Comparison of ENCODE assay signal across 17 mouse cellular contexts in genomic region chr11:67828360-67829059, GRCm38 (mm10). TPM values are rescaled to one million over a fixed set of nuclear protein-coding genes. Genes with fewer than 3 reads are reported as not detected.
DNase-seq lines count a peak whose midpoint lies in the region; ATAC-seq and TF ChIP-seq lines count a peak whose summit lies in the region.
"Had no signal": no experiment of that assay in that cellular context is flagged by ENCODE, and none has a peak within 500 bp of the region (broad histone marks: within the 10 kb centered on the region; RNA-seq: fewer than 3 reads in every experiment).

No protein-coding gene starts in this region.

- H3K4me3 ChIP-seq in forebrain, postnatal 0 days (ENCODE audit: low read depth, low read length), result no peak overlapping the region
- no peak overlapping the region for H3K4me3 ChIP-seq in forebrain, embryonic 11.5 days (ENCODE audit: low read depth, low read length)
- H3K4me3 ChIP-seq: forebrain, embryonic 10.5 days; midbrain, embryonic 13.5 days; neural tube, embryonic 12.5 days had no signal

- H3K27ac ChIP-seq in forebrain, postnatal 0 days (ENCODE audit: low read depth, low read length), result no peak overlapping the region
- H3K27ac ChIP-seq in forebrain, embryonic 11.5 days (ENCODE audit: low read depth, low read length), result no peak overlapping the region
- H3K27ac ChIP-seq: forebrain, embryonic 10.5 days; midbrain, embryonic 13.5 days; neural tube, embryonic 12.5 days had no signal

- no peak; the same call in 1 of the 2 replicates for ATAC-seq in forebrain, postnatal 0 days
- ATAC-seq in forebrain, embryonic 11.5 days (replicated peaks; ENCODE audit: low FRiP score), result no peak
- ATAC-seq: midbrain, embryonic 13.5 days had no signal

- no peaks in the 10 kb centered on the region for H3K9me3 ChIP-seq in forebrain, postnatal 0 days (ENCODE audit: low read length)
- no peaks in the 10 kb centered on the region for H3K9me3 ChIP-seq in forebrain, embryonic 11.5 days (ENCODE audit: control insufficient read depth, low read length)
- H3K9me3 ChIP-seq: forebrain, embryonic 10.5 days; midbrain, embryonic 13.5 days; neural tube, embryonic 12.5 days had no signal

- H3K4me1 ChIP-seq in forebrain, postnatal 0 days (ENCODE audit: insufficient read depth), result no peaks in the 10 kb centered on the region
- no peaks in the 10 kb centered on the region for H3K4me1 ChIP-seq in forebrain, embryonic 11.5 days (replicated peaks; ENCODE audit: control insufficient read depth, insufficient read depth, low read length)
- H3K4me1 ChIP-seq: forebrain, embryonic 10.5 days; midbrain, embryonic 13.5 days; neural tube, embryonic 12.5 days had no signal

- WGBS in forebrain, postnatal 0 days, result 31% methylated on average over 12 of the region's 12 CpGs
- 63% methylated on average over 12 of the region's 12 CpGs for WGBS in forebrain, embryonic 11.5 days

- intact Hi-C loops in left cerebral cortex, postnatal 4 days (cut with DNase I), result loop anchor here (10.0 kb wide), 1 partner anchor 56 kb away; no protein-coding TSS in a partner anchor

- peak; percentile 27 for DNase-seq in forebrain, postnatal 0 days
- no peak for DNase-seq in forebrain, embryonic 11.5 days (ENCODE audit: low spot score)
- peak; percentile 25 for DNase-seq in NIH3T3 (ENCODE audit: low read depth)
- DNase-seq in kidney, postnatal 10 days, result peak; percentile 39
- peak; percentile 42 for DNase-seq in lung, postnatal 25 days (ENCODE audit: low spot score)
- DNase-seq in left cerebral cortex, postnatal 4 days, result no peak
- DNase-seq in frontal cortex, postnatal 36 days (ENCODE audit: low spot score in 2 of 2), result no peak
- DNase-seq in spleen, adult 12 weeks (ENCODE audit: low spot score), result no peak
- DNase-seq: adrenal gland, adult 2 months; gastrocnemius, postnatal 36 days had no signal

- TF ChIP-seq CTCF in forebrain, postnatal 0 days (IDR thresholded peaks at IDR 0.05; ENCODE audit: low read depth), result no peak

- H3K27me3 ChIP-seq in forebrain, postnatal 0 days (ENCODE audit: insufficient read depth, low read length), result no peaks in the 10 kb centered on the region
- H3K27me3 ChIP-seq in forebrain, embryonic 11.5 days (ENCODE audit: control insufficient read depth, insufficient read depth, low read length), result no peaks in the 10 kb centered on the region
- H3K27me3 ChIP-seq: midbrain, embryonic 13.5 days; neural tube, embryonic 12.5 days had no signal

- no peak overlapping the region for H3K4me2 ChIP-seq in forebrain, postnatal 0 days (ENCODE audit: low read depth)
- no peak overlapping the region for H3K4me2 ChIP-seq in forebrain, embryonic 11.5 days (ENCODE audit: low read depth, low read length, severe bottlenecking)
- H3K4me2 ChIP-seq: liver, embryonic 11.5 days; midbrain, embryonic 13.5 days; neural tube, embryonic 12.5 days had no signal

- H3K9ac ChIP-seq in forebrain, postnatal 0 days, result no peak overlapping the region
- H3K9ac ChIP-seq in forebrain, embryonic 11.5 days (ENCODE audit: low read length), result no peak overlapping the region
- H3K9ac ChIP-seq: midbrain, embryonic 13.5 days; neural tube, embryonic 12.5 days had no signal

- no peaks in the 10 kb centered on the region for H3K36me3 ChIP-seq in forebrain, postnatal 0 days (ENCODE audit: insufficient read depth)
- no peaks in the 10 kb centered on the region for H3K36me3 ChIP-seq in forebrain, embryonic 11.5 days (ENCODE audit: control insufficient read depth, insufficient read depth, low read length)
- H3K36me3 ChIP-seq: forebrain, embryonic 10.5 days; midbrain, embryonic 13.5 days; neural tube, embryonic 12.5 days had no signal

RNA-seq across cellular contexts. Expression of gene Dhrs7c, which starts 30.5 kb away (rescaled TPM):
- total RNA-seq in forebrain, postnatal 0 days (2014; rRNA removed), result 2.0 and 4.1 TPM in 2 replicates
- 0.13 TPM in 1 of 2 replicates, not detected in the other for polyA plus RNA-seq in forebrain, postnatal 0 days (2015; fragmentation: Nextera tagmentation; extraction: Ambion mirVana)
- not detected in 2 replicates for polyA plus RNA-seq in forebrain, embryonic 11.5 days (2014; fragmentation: Nextera tagmentation; extraction: Ambion mirVana)
- under 1 TPM in 1 of 2 experiments, not detected in 1; 0.98 TPM for total RNA-seq in left cerebral cortex, postnatal 4 days (2021)
- total RNA-seq: adrenal gland, adult 2 months; left cerebral cortex, adult 18-20 months had no signal
- polyA plus RNA-seq: adrenal gland, adult 2 months; forebrain, embryonic 10.5 days; liver, embryonic 11.5 days; midbrain, embryonic 13.5 days; spleen, adult 2 months had no signal

RNA-seq across cellular contexts. Expression of gene Gsg1l2, which starts 54.1 kb away (rescaled TPM):
- total RNA-seq in forebrain, postnatal 0 days (2014; rRNA removed), result not detected in 2 replicates
- not detected in 2 replicates for polyA plus RNA-seq in forebrain, postnatal 0 days (2015; fragmentation: Nextera tagmentation; extraction: Ambion mirVana)
- polyA plus RNA-seq in forebrain, embryonic 11.5 days (2014; fragmentation: Nextera tagmentation; extraction: Ambion mirVana), result not detected in 2 replicates
- total RNA-seq in left cerebral cortex, postnatal 4 days (2021), result not detected
- total RNA-seq: adrenal gland, adult 2 months; gastrocnemius, postnatal 36 days; left cerebral cortex, adult 18-20 months had no signal
- polyA plus RNA-seq: adrenal gland, adult 2 months; forebrain, embryonic 10.5 days; heart, postnatal 0 days; liver, embryonic 11.5 days; midbrain, embryonic 13.5 days; neural tube, embryonic 12.5 days; spleen, adult 2 months had no signal

RNA-seq across cellular contexts. Expression of gene Glp2r, which starts 57.6 kb away (rescaled TPM):
- 0.05 and 0.08 TPM in 2 replicates for total RNA-seq in forebrain, postnatal 0 days (2014; rRNA removed)
- polyA plus RNA-seq in forebrain, postnatal 0 days (2015; fragmentation: Nextera tagmentation; extraction: Ambion mirVana), result 0.04 and 0.07 TPM in 2 replicates
- polyA plus RNA-seq in forebrain, embryonic 11.5 days (2014; fragmentation: Nextera tagmentation; extraction: Ambion mirVana), result 0.05 TPM in 1 of 2 replicates, not detected in the other
- under 1 TPM; 0.30 to 0.34 TPM for total RNA-seq in left cerebral cortex, postnatal 4 days (2021)
- polyA plus RNA-seq: adrenal gland, adult 2 months; forebrain, embryonic 10.5 days; heart, postnatal 0 days; midbrain, embryonic 13.5 days; neural tube, embryonic 12.5 days had no signal

Comparison
In these comparisons a context has a peak if more than half of its experiments do, and no peak if none do; other contexts are left out.
1. DNase-seq: peak in forebrain, postnatal 0 days (single experiment), NIH3T3 (single experiment), kidney, postnatal 10 days (single experiment) and lung, postnatal 25 days (single experiment); none in forebrain, embryonic 11.5 days (single experiment), left cerebral cortex, postnatal 4 days (single experiment), frontal cortex, postnatal 36 days (0 of 2) and spleen, adult 12 weeks (single experiment).